Mouse (Mus musculus): ENCODE measurements around the gene Btbd9. TPM values are rescaled to one million over a fixed set of nuclear protein-coding genes. Genes with fewer than 3 reads are reported as not detected.

Btbd9 gene
- total RNA-seq, 1 experiment, result 28.2 TPM

GRCm38 (mm10) chr17:30341556-30341955 lies 234.7 kb downstream of the Btbd9 start:
- Histone ChIP-seq H3K36me3 (ENCODE audit: control insufficient read depth, insufficient read depth, low read length, poor library complexity, severe bottlenecking) (no peaks in the 10 kb centered on the region), H3K4me3 (ENCODE audit: insufficient read depth in 1 of 2, low read depth in 1 of 2, low read length in 2 of 2, poor library complexity in 1 of 2, severe bottlenecking in 1 of 2) (no peak overlapping the region), H3K9ac (ENCODE audit: insufficient read depth, low read depth, low read length, poor library complexity, severe bottlenecking) (no peak overlapping the region), H3K4me1 (ENCODE audit: control insufficient read depth in 2 of 2, insufficient read depth in 2 of 2, low read length in 2 of 2, poor library complexity in 1 of 2) (peaks cover 0 to 3% of the 10 kb centered on the region in 2 experiments; a peak in 1 of 4 replicates), H3K9me3 (ENCODE audit: control insufficient read depth, insufficient read depth, low read depth, low read length) (no peaks in the 10 kb centered on the region), H3K27ac (ENCODE audit: insufficient read depth, low read depth, low read length, poor library complexity, severe bottlenecking) (no peak overlapping the region)
- TF ChIP-seq ZNF384 (IDR thresholded peaks at IDR 0.05; ENCODE audit: low read depth, low read length) (no peak), ZC3H11A (IDR thresholded peaks at IDR 0.05; ENCODE audit: borderline replicate concordance, low read depth, low read length) (no peak), MAFK (IDR thresholded peaks at IDR 0.05; ENCODE audit: insufficient read depth, low read depth, low read length) (no peak), HCFC1 (IDR thresholded peaks at IDR 0.05; ENCODE audit: borderline replicate concordance, insufficient read depth, low read length) (no peak), CHD2 (IDR thresholded peaks at IDR 0.05; ENCODE audit: low read depth, low read length) (no peak)
- DNase-seq (ENCODE audit: low read depth, low spot score), result no peak
- in situ Hi-C loops (cut with MboI; ENCODE audit: low sequenced_read_pairs in 2 of 2, unreplicated experiment in 2 of 2), result no loop called here

GRCm38 (mm10) chr17:30340495-30341126 lies 235.7 kb downstream of the Btbd9 start:
- H3K4me3 ChIP-seq (ENCODE audit: insufficient read depth in 1 of 2, low read depth in 1 of 2, low read length in 2 of 2, poor library complexity in 1 of 2, severe bottlenecking in 1 of 2), result no peak overlapping the region
- H3K9ac ChIP-seq (ENCODE audit: insufficient read depth, low read depth, low read length, poor library complexity, severe bottlenecking), result no peak overlapping the region
- TF ChIP-seq ZC3H11A (IDR thresholded peaks at IDR 0.05; ENCODE audit: borderline replicate concordance, low read depth, low read length) (no peak), ZNF384 (IDR thresholded peaks at IDR 0.05; ENCODE audit: low read depth, low read length) (no peak), CHD2 (IDR thresholded peaks at IDR 0.05; ENCODE audit: low read depth, low read length) (no peak), HCFC1 (IDR thresholded peaks at IDR 0.05; ENCODE audit: borderline replicate concordance, insufficient read depth, low read length) (no peak), MAFK (IDR thresholded peaks at IDR 0.05; ENCODE audit: insufficient read depth, low read depth, low read length) (no peak)
- no peak overlapping the region for H3K27ac ChIP-seq (ENCODE audit: insufficient read depth, low read depth, low read length, poor library complexity, severe bottlenecking)
- no peak for DNase-seq (ENCODE audit: low read depth, low spot score)
- no peaks in the 10 kb centered on the region for H3K9me3 ChIP-seq (ENCODE audit: control insufficient read depth, insufficient read depth, low read depth, low read length)
- H3K36me3 ChIP-seq (ENCODE audit: control insufficient read depth, insufficient read depth, low read length, poor library complexity, severe bottlenecking), result no peaks in the 10 kb centered on the region
- in situ Hi-C loops (cut with MboI; ENCODE audit: low sequenced_read_pairs in 2 of 2, unreplicated experiment in 2 of 2), result no loop called here
- H3K4me1 ChIP-seq (ENCODE audit: control insufficient read depth in 2 of 2, insufficient read depth in 2 of 2, low read length in 2 of 2, poor library complexity in 1 of 2), result peaks cover 0 to 7% of the 10 kb centered on the region in 2 experiments; a peak in 1 of 4 replicates

GRCm38 (mm10) chr17:30339317-30339716 lies 237.0 kb downstream of the Btbd9 start:
- Histone ChIP-seq H3K4me3 (ENCODE audit: insufficient read depth in 1 of 2, low read depth in 1 of 2, low read length in 2 of 2, poor library complexity in 1 of 2, severe bottlenecking in 1 of 2) (no peak overlapping the region), H3K36me3 (ENCODE audit: control insufficient read depth, insufficient read depth, low read length, poor library complexity, severe bottlenecking) (no peaks in the 10 kb centered on the region), H3K4me1 (ENCODE audit: control insufficient read depth in 2 of 2, insufficient read depth in 2 of 2, low read length in 2 of 2, poor library complexity in 1 of 2) (peaks cover 0 to 7% of the 10 kb centered on the region in 2 experiments; a peak in 1 of 4 replicates), H3K9me3 (ENCODE audit: control insufficient read depth, insufficient read depth, low read depth, low read length) (no peaks in the 10 kb centered on the region), H3K9ac (ENCODE audit: insufficient read depth, low read depth, low read length, poor library complexity, severe bottlenecking) (no peak overlapping the region), H3K27ac (ENCODE audit: insufficient read depth, low read depth, low read length, poor library complexity, severe bottlenecking) (no peak overlapping the region)
- in situ Hi-C loops (cut with MboI; ENCODE audit: low sequenced_read_pairs in 2 of 2, unreplicated experiment in 2 of 2), result no loop called here
- TF ChIP-seq HCFC1 (IDR thresholded peaks at IDR 0.05; ENCODE audit: borderline replicate concordance, insufficient read depth, low read length) (no peak), ZNF384 (IDR thresholded peaks at IDR 0.05; ENCODE audit: low read depth, low read length) (no peak), ZC3H11A (IDR thresholded peaks at IDR 0.05; ENCODE audit: borderline replicate concordance, low read depth, low read length) (no peak), MAFK (IDR thresholded peaks at IDR 0.05; ENCODE audit: insufficient read depth, low read depth, low read length) (no peak), CHD2 (IDR thresholded peaks at IDR 0.05; ENCODE audit: low read depth, low read length) (no peak)
- no peak for DNase-seq (ENCODE audit: low read depth, low spot score)

- Histone ChIP-seq H3K27ac (ENCODE audit: insufficient read depth, low read depth, low read length, poor library complexity, severe bottlenecking) (no peak overlapping the region), H3K9ac (ENCODE audit: insufficient read depth, low read depth, low read length, poor library complexity, severe bottlenecking) (no peak overlapping the region), H3K4me3 (ENCODE audit: insufficient read depth in 1 of 2, low read depth in 1 of 2, low read length in 2 of 2, poor library complexity in 1 of 2, severe bottlenecking in 1 of 2) (no peak overlapping the region), H3K36me3 (ENCODE audit: control insufficient read depth, insufficient read depth, low read length, poor library complexity, severe bottlenecking) (no peaks in the 10 kb centered on the region), H3K9me3 (ENCODE audit: control insufficient read depth, insufficient read depth, low read depth, low read length) (no peaks in the 10 kb centered on the region), H3K4me1 (ENCODE audit: control insufficient read depth in 2 of 2, insufficient read depth in 2 of 2, low read length in 2 of 2, poor library complexity in 1 of 2) (peaks cover 0 to 7% of the 10 kb centered on the region in 2 experiments; a peak in 1 of 4 replicates)
- no peak for TF ChIP-seq CHD2 (IDR thresholded peaks at IDR 0.05; ENCODE audit: low read depth, low read length)
- no peak for TF ChIP-seq HCFC1 (IDR thresholded peaks at IDR 0.05; ENCODE audit: borderline replicate concordance, insufficient read depth, low read length)
- TF ChIP-seq ZNF384 (IDR thresholded peaks at IDR 0.05; ENCODE audit: low read depth, low read length), result no peak
- TF ChIP-seq MAFK (IDR thresholded peaks at IDR 0.05; ENCODE audit: insufficient read depth, low read depth, low read length), result no peak
- TF ChIP-seq ZC3H11A (IDR thresholded peaks at IDR 0.05; ENCODE audit: borderline replicate concordance, low read depth, low read length), result no peak
- no peak for DNase-seq (ENCODE audit: low read depth, low spot score)
- in situ Hi-C loops (cut with MboI; ENCODE audit: low sequenced_read_pairs in 2 of 2, unreplicated experiment in 2 of 2), result no loop called here
Observed at GRCm38 (mm10) chr17:30336816-30337215, 239.5 kb downstream of the Btbd9 start.
